Mouse (Mus musculus) subcutaneous adipose tissue, adult 2 months (tissue): ENCODE data around the gene Olfr722. TPM values are rescaled to one million over a fixed set of nuclear protein-coding genes. Genes with fewer than 3 reads are reported as not detected.

Source experiments
- polyA plus RNA-seq: library from polyadenylated mRNA; depleted of rRNA; stranded (reverse); fragments of >200 nt; gene quantifications from 2 replicates; pipeline ENCODE4 v1.2.3, GENCODE M21; 2012; ENCODE audit warnings: low replicate concordance; rRNA removed

Gene Olfr722
- polyA plus RNA-seq, result not detected in 2 replicates

GRCm38 (mm10) chr14:49901899-49902298 is at the start of gene Olfr722:
Gene Olfr722 (minus strand): TSS chr14:49901999.

GRCm38 (mm10) chr14:49931687-49932086 is 29.9 kb upstream of the Olfr722 start, which contains the start of gene Olfr723:
Gene Olfr723 (minus strand): TSS chr14:49931787.

Other genes with a start within 250 kb of the Olfr722 start
- gene Armh4, start 118.6 kb downstream of the Olfr722 start, polyA plus RNA-seq, result 2.2 and 4.3 TPM in 2 replicates
- gene Olfr723, start 29.8 kb upstream of the Olfr722 start, polyA plus RNA-seq, result not detected in 2 replicates
- gene Olfr724, start 61.3 kb upstream of the Olfr722 start, polyA plus RNA-seq, result not detected in 2 replicates
- not detected in 2 replicates for gene Olfr725, start 138.4 kb upstream of the Olfr722 start, polyA plus RNA-seq
- gene Olfr726, start 189.0 kb upstream of the Olfr722 start, polyA plus RNA-seq, result not detected in 2 replicates
- not detected in 2 replicates for gene Olfr727, start 221.2 kb upstream of the Olfr722 start, polyA plus RNA-seq
- not detected in 2 replicates for gene Olfr728, start 240.7 kb upstream of the Olfr722 start, polyA plus RNA-seq